Mouse (Mus musculus): ENCODE measurements at regions not wholly inside any gene's neighbourhood (a gene's known extent, or its start where the extent isn't known, plus 50 kb on each side); places are given as distances from the start of the nearest gene placed in this dataset.

- Histone ChIP-seq H3K9ac (ENCODE audit: insufficient read depth, low read depth, low read length, poor library complexity, severe bottlenecking) (no peak overlapping the region), H3K4me1 (ENCODE audit: control insufficient read depth in 2 of 2, insufficient read depth in 2 of 2, low read length in 2 of 2, poor library complexity in 1 of 2) (no peaks in the 10 kb centered on the region), H3K4me3 (ENCODE audit: insufficient read depth in 1 of 2, low read depth in 1 of 2, low read length in 2 of 2, poor library complexity in 1 of 2, severe bottlenecking in 1 of 2) (no peak overlapping the region), H3K27ac (ENCODE audit: insufficient read depth, low read depth, low read length, poor library complexity, severe bottlenecking) (no peak overlapping the region), H3K36me3 (ENCODE audit: control insufficient read depth, insufficient read depth, low read length, poor library complexity, severe bottlenecking) (no peaks in the 10 kb centered on the region), H3K9me3 (ENCODE audit: control insufficient read depth, insufficient read depth, low read depth, low read length) (no peaks in the 10 kb centered on the region)
- in situ Hi-C loops (cut with MboI; ENCODE audit: low sequenced_read_pairs in 2 of 2, unreplicated experiment in 2 of 2) = loop anchor here (10.0 to 25.0 kb wide), 2 partner anchors 587 to 589 kb away; no protein-coding TSS in a partner anchor
- DNase-seq (ENCODE audit: low read depth, low spot score) = no peak
- TF ChIP-seq ZNF384 (IDR thresholded peaks at IDR 0.05; ENCODE audit: low read depth, low read length) (no peak), HCFC1 (IDR thresholded peaks at IDR 0.05; ENCODE audit: borderline replicate concordance, insufficient read depth, low read length) (no peak), ZC3H11A (IDR thresholded peaks at IDR 0.05; ENCODE audit: borderline replicate concordance, low read depth, low read length) (no peak), CHD2 (IDR thresholded peaks at IDR 0.05; ENCODE audit: low read depth, low read length) (no peak), MAFK (IDR thresholded peaks at IDR 0.05; ENCODE audit: insufficient read depth, low read depth, low read length) (no peak)
These were observed 52.7 kb upstream of the Tut7 start for GRCm38 (mm10) chr13:59875637-59876036.

DNA sequence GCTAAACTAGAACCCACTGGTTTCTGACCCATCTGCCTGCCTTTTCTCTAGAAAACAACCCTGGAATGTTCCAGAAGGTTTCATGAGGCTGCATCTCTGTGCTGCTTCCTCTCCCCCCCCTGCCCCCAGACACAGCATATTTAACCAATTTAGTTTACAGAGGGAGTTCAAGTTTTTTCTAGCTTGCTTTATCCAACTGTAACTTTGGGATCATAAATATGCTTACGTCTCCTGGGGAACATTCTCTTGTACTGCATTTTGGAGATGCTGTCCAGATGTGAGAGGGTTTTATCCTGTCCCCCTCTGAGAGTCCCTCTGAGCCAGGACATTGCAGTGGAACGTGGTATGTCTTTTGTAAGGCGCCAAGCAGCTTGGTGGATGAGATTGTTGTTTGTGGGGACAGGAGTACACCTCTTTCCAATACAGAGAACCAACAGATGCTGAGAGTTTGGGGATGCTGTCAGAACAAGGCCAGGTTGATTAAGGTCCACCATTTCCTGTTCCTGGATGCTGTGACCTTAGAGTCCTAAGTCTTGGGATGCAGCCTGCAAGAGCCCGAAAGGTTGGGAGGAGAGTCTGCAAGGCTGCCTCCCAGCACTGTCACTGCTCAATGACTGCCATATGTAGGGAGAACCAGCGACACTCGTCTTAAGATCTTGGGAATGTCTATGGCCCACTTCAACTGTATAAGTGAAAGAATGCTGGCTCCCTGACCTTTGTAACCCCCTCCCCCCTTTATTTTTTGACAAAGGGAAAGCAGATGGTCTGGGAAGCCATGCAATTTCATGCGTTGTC, 51.4 kb upstream of the Tut7 start:
- Histone ChIP-seq H3K36me3 (ENCODE audit: control insufficient read depth, insufficient read depth, low read length, poor library complexity, severe bottlenecking) (no peaks in the 10 kb centered on the region), H3K4me1 (ENCODE audit: control insufficient read depth in 2 of 2, insufficient read depth in 2 of 2, low read length in 2 of 2, poor library complexity in 1 of 2) (peaks cover 0 to 3% of the 10 kb centered on the region in 2 experiments; a peak in 2 of 4 replicates), H3K9ac (ENCODE audit: insufficient read depth, low read depth, low read length, poor library complexity, severe bottlenecking) (no peak overlapping the region), H3K27ac (ENCODE audit: insufficient read depth, low read depth, low read length, poor library complexity, severe bottlenecking) (no peak overlapping the region), H3K4me3 (ENCODE audit: insufficient read depth in 1 of 2, low read depth in 1 of 2, low read length in 2 of 2, poor library complexity in 1 of 2, severe bottlenecking in 1 of 2) (no peak overlapping the region), H3K9me3 (ENCODE audit: control insufficient read depth, insufficient read depth, low read depth, low read length) (no peaks in the 10 kb centered on the region)
- TF ChIP-seq ZNF384 (IDR thresholded peaks at IDR 0.05; ENCODE audit: low read depth, low read length) (no peak), CHD2 (IDR thresholded peaks at IDR 0.05; ENCODE audit: low read depth, low read length) (no peak), MAFK (IDR thresholded peaks at IDR 0.05; ENCODE audit: insufficient read depth, low read depth, low read length) (no peak)
- DNase-seq (ENCODE audit: low read depth, low spot score) = no peak
- in situ Hi-C loops (cut with MboI; ENCODE audit: low sequenced_read_pairs in 2 of 2, unreplicated experiment in 2 of 2) = loop anchor here in 1 of 2 experiments (10.0 kb wide), 1 partner anchor 590 kb away; no protein-coding TSS in a partner anchor
